Mouse (Mus musculus) megakaryocyte, adult 5-6 weeks (primary cell): Measurements from ENCODE around the gene Evpl. TPM values are rescaled to one million over a fixed set of nuclear protein-coding genes. Genes with fewer than 3 reads are reported as not detected.
"Not testable (repeated sequence)": the region's sequence is repeated elsewhere in the genome, so short reads cannot be mapped to it uniquely, and the experiment has no call there.

Source experiments
- ATAC-seq: 2 replicates; pipeline ENCODE4 v1.8.0; 2016; ENCODE audit warnings: mild to moderate bottlenecking, inconsistent platforms; ENCODE audit not compliant: poor library complexity, severe bottlenecking
- total RNA-seq, 2 experiments: library from RNA; stranded (forward) in 1 of 2; stranded (reverse) in 1 of 2; fragments of 153-499, 151-499 nt in 1 of 2; fragments of 221-1000, 200-1000 nt in 1 of 2; gene quantifications; 2 replicates each; pipeline versions ENCODE4 v1.2.3 to v1.2.4; 2015 to 2017

Evpl gene
- 0.11 TPM in 1 of 2 replicates, not detected in the other for total RNA-seq (2015)
- 0.24 and 0.37 TPM in 2 replicates for total RNA-seq (2017)

DNA sequence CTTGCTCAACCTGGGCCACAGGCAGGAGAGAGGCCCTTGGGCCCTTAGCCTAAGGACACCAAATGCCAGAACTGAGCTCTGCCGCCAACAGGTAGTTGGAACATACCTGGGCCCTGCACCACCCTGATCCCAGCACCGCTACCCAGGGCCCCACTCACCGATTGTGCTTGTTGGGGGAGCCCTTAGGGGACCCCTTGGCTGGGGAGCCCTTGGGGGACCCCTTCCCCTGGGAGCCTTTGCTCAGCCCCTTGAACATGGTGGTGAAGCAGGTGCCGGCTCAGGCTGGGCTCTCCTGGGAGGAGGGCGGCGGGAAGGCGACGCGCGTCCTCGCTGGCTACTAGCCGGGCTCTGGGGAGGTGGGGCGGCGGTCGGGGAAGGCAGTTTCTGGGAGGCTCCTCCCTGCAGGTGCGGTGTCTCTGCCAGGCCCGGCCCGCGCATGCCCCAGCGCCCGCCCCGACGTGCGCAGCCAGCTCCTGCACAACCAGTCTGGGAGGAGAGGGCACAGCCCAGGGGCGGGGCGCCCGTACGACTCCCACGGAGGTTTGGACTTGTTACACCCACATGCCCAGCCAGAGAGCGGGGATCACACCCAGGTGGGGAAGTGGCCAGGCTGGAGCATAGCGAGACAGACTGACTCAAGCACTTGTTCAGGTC lies at the start of gene Evpl:
Evpl (minus strand) TSS at position 336 of the 654 bp plus-strand sequence.
- ATAC-seq = peak; percentile 79

DNA sequence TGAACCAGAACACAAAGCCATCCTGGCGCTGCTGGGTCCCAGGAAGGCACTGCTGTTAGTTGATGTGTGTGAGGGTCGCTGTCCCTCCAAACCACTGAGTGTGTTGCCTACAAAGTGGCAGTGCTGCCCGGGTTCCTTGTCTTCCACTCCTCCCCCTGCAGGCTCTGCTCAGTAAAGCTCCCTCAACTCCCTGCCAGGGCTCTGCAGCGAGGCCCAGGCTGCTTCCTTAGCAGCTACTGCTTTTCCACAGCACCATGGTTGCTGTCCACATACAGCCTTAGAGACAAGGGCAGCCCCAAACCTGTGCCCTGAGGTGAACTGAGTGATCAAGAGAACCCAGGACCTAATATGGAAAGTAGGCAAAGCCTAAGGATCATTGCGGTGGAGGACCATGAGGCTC lies 49.5 kb upstream of the Evpl start:
- no peak for ATAC-seq

GRCm38 (mm10) chr11:116285770-116286191 lies 47.9 kb upstream of the Evpl start:
- no peak for ATAC-seq

DNA sequence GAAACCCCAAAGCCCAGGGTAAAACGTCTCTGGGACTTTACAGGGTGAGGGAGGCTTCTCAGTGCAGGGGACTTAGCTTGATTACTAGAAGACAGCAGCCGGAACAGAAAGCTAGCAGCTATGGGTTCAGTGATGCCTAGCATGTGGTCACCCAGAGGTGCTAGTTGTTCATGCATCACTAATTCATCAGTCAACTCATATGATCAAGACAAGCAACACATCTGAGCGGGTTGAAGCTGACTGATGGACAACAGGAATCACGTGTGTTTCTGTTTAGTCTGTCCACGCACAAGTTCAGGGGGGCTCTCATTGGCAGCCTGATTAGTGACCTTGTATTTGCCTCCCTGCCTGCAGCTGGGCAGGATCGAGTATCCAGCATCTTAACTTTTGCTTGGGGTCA lies 46.1 kb upstream of the Evpl start:
- ATAC-seq = no peak

- no peak for ATAC-seq
Measured at GRCm38 (mm10) chr11:116282912-116283521, 45.1 kb upstream of the Evpl start.

GRCm38 (mm10) chr11:116282089-116282488 lies 44.2 kb upstream of the Evpl start:
- 0 out of 2 replicates have a peak, but pooled peaks have one; percentile 27 for ATAC-seq

- ATAC-seq = peak; percentile 24; the same call in 1 of the 2 replicates
Measured at GRCm38 (mm10) chr11:116281671-116282070, 43.8 kb upstream of the Evpl start.

GRCm38 (mm10) chr11:116280751-116281663 lies 43.1 kb upstream of the Evpl start, which contains the start of gene Galr2:
Gene Galr2 (plus strand): TSS chr11:116280939.
- peak; percentile 21; the same call in 1 of the 2 replicates for ATAC-seq

- not testable (repeated sequence) for ATAC-seq
Measured at GRCm38 (mm10) chr11:116277184-116277583, 39.3 kb upstream of the Evpl start.

DNA sequence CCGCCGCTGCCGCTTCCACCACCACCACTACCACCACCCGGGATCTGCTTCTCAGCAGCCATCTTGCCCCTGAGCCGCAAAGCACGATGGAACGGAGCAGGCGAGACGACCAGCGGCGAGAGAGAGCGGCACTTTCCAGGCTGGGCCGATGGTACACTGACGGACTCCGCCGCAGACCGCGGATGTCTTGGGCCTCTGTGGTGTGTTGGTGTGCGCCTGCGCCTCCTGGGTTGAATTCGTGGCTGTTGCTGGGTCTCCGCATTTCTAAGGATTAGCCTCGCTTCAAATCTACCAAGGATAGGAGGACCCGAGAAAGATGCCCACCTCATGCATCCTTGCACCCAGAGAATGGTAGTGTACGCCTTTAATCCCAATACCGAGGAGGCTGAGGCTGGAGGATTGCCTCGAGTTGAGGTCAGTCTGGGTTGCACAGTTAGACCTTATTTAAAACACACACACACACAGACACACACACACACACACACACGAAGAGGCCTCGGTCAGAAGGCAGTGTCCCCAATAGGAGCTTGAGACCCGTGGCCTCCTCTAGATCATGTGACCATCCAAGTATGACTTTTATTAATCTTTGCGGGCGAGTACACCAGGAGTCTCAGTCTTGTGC lies 36.3 kb upstream of the Evpl start, which contains the start of gene Srp68:
Srp68 (minus strand) TSS at position 173 of the 622 bp plus-strand sequence.
- ATAC-seq = peak; percentile 100

DNA sequence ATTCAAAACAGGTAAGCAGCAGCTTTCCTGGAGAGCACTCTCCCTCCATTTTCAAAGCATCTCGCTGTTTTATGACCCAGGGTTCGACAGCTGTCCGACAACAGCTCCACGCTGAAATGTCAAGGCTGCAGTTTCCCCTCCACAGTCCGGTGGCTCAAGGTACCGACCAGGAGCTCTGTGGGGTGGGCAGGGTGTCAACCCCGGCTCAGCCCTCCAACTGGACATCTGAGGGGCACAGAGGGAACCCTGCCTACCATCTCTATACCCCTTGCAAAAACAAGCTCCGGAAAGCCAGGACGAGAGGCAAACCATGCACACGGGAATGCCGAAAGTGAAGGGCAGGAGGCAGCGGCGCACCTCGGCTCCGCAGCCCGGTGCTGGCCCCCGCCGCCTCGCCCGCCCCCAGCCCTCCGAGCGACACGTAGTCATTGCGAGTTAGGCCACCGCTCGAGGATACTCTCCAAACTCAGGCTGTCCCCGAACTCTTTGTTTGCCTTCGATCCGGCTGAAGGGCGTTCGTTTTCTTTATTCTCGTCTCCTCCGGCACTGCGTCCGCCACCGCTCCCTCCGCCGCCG lies 35.7 kb upstream of the Evpl start:
- ATAC-seq = no peak

- ATAC-seq = no peak
Measured at GRCm38 (mm10) chr11:116272589-116273468, 35.0 kb upstream of the Evpl start.

DNA sequence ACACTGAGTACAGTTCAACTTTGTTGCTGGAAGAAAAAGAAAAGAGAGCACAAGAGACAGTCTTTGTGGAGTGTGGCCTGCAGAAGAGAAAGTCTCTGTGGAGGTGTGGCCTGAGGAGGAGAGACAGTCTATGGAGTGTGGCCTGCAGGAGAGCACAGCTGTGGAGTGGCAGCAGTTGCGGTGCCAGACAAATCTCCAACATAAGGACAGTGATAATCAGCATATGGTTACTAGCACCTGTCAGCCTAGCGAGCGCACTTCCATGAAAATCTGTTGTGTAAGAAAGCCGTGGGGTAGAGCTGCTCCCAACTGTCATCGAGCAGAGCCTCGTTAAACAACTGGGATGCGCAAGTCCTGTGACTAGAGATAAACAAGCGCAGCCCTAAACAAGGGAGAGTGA lies 31.7 kb upstream of the Evpl start:
- ATAC-seq = no peak

DNA sequence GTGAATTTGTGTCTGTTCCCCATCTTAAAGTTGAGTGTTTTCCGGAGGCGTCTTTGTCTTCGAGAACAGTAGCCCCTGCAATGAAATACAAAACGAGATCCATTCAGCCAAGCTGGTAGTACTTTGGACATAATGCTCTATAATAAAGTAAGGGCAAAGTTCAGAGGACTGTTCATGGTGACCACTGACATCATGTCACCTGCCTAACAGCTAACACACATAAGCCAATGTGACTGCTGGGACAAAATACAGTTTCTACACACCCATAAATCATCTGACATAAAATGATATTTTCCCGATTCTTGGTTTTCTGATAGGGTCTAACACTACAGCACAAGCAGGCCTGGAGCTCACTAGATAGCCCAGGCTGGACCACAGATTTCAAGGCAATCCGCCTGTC lies 30.4 kb upstream of the Evpl start:
- ATAC-seq = no peak

- ATAC-seq = no peak
Measured at GRCm38 (mm10) chr11:116267637-116268036, 29.8 kb upstream of the Evpl start.

GRCm38 (mm10) chr11:116265850-116266249 lies 28.0 kb upstream of the Evpl start:
- ATAC-seq = no peak

DNA sequence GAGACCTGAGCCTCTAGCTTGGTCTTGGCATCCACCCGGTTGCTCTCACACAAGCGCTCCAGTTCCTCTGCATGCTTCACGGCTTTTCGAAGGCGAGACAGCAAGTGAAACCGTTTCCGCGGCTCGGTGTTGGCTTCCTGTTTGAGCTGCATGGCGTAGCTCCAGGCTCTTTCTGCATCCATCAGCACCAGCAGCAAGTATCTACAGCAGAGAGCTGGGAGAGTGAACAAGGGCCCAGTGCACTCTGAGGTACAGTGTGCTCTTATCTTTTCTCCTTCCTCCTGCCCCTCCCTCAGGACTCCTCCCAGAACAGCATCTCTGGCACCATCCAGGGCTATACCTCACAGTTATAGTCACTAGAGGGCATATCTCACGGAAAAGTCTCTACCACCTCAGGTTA lies 27.5 kb upstream of the Evpl start:
- ATAC-seq = peak; percentile 67

DNA sequence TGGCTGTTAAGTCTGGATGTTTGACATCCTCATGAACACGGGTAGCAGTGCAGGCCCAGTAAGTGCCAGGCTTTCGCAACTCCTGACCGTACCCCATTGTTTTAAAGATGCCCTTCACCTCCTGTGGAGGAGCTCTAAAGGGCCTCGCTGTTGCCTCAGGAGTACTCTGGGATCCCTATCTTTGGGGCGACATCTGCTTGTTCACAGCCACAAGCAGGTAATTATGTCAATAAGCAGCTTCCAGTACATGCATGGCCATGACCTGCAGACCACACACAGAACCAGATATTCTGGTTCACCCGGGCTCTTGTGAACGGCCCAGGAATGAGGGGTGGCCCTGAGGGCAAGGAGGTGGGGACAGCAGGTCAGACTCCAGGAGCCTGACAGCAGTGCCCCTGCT lies 22.4 kb upstream of the Evpl start:
- no peak for ATAC-seq

DNA sequence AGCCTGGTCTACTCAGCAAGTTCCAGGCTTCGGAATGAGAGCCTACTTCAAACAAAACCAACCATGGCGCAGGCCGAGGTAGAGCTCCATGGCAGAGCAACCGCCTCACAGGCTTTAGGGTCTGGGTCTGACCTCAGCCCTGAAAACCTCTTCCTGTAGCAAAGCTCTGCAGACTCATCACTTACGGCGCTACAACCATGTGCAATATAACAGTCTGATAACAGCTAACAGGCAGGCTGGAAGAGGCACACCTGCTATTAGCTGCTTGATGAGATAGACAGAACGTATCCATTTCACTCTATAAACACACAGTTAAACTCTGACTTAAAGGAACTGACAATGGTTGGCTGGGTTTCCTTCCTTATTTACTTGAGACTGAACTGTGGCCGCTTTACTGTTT lies 21.6 kb upstream of the Evpl start:
- no peak for ATAC-seq
